Mouse (Mus musculus) left cerebral cortex, adult 9 months (tissue): ENCODE measurements around the gene Limk2.

Experiments used
- DNase-seq, 2 experiments: peaks; one replicate each; pipeline ENCODE4 v3.0.0; 2022; ENCODE audit warnings: low spot score in 2 of 2

Limk2 gene

GRCm38 (mm10) chr11:3301075-3301474, 107.9 kb downstream of the Limk2 start:
- DNase-seq, result no peak

- DNase-seq, result no peak
Measured at GRCm38 (mm10) chr11:3298813-3299185, 110.2 kb downstream of the Limk2 start.

- DNase-seq, result no peak
Measured at GRCm38 (mm10) chr11:3297871-3298812, 110.8 kb downstream of the Limk2 start.

- no peak for DNase-seq
Measured at GRCm38 (mm10) chr11:3296056-3296455, 112.9 kb downstream of the Limk2 start.

GRCm38 (mm10) chr11:3294641-3295040, 114.3 kb downstream of the Limk2 start:
- no peak for DNase-seq
